Mouse (Mus musculus): ENCODE data around the gene Gm49395. TPM values are rescaled to one million over a fixed set of nuclear protein-coding genes. Genes with fewer than 3 reads are reported as not detected.

Gene Gm49395
- polyA plus RNA-seq, 1 experiment = 1.1 TPM

GRCm38 (mm10) chr13:115107436-115107835 is 5.7 kb upstream of the Gm49395 start:
- no peak overlapping the region for H3K4me3 ChIP-seq (replicated peaks)
- H3K36me3 ChIP-seq (ENCODE audit: control insufficient read depth) = no peaks in the 10 kb centered on the region
- no peaks in the 10 kb centered on the region for H3K4me1 ChIP-seq (ENCODE audit: control insufficient read depth)
- no peak for TF ChIP-seq TAL1 (IDR thresholded peaks at IDR 0.05; ENCODE audit: low read length)
- TF ChIP-seq GATA1 (IDR thresholded peaks at IDR 0.05; ENCODE audit: low read length) = no peak
- peaks cover 10% of the 10 kb centered on the region for H3K27me3 ChIP-seq (ENCODE audit: control insufficient read depth)
- no peaks in the 10 kb centered on the region for H3K9me3 ChIP-seq (ENCODE audit: control insufficient read depth, low read length)

- Histone ChIP-seq H3K36me3 (ENCODE audit: control insufficient read depth) (no peaks in the 10 kb centered on the region), H3K4me1 (ENCODE audit: control insufficient read depth) (peaks cover 8% of the 10 kb centered on the region), H3K9me3 (ENCODE audit: control insufficient read depth, low read length) (no peaks in the 10 kb centered on the region; the same call in 1 of the 2 replicates), H3K4me3 (replicated peaks) (no peak overlapping the region), H3K27me3 (ENCODE audit: control insufficient read depth) (peaks cover 23% of the 10 kb centered on the region)
- TF ChIP-seq TAL1 (IDR thresholded peaks at IDR 0.05; ENCODE audit: low read length) = no peak
- TF ChIP-seq GATA1 (IDR thresholded peaks at IDR 0.05; ENCODE audit: low read length) = no peak
Observed at GRCm38 (mm10) chr13:115106183-115106582, 4.5 kb upstream of the Gm49395 start.

- H3K27me3 ChIP-seq (ENCODE audit: control insufficient read depth) = peaks cover 54% of the 10 kb centered on the region
- peaks cover 8% of the 10 kb centered on the region for H3K4me1 ChIP-seq (ENCODE audit: control insufficient read depth)
- no peak overlapping the region for H3K4me3 ChIP-seq (replicated peaks)
- no peaks in the 10 kb centered on the region for H3K36me3 ChIP-seq (ENCODE audit: control insufficient read depth)
- no peaks in the 10 kb centered on the region; the same call in 1 of the 2 replicates for H3K9me3 ChIP-seq (ENCODE audit: control insufficient read depth, low read length)
- TF ChIP-seq TAL1 (IDR thresholded peaks at IDR 0.05; ENCODE audit: low read length) (no peak), GATA1 (IDR thresholded peaks at IDR 0.05; ENCODE audit: low read length) (no peak)
Observed at GRCm38 (mm10) chr13:115102754-115103153, 1.0 kb upstream of the Gm49395 start.

GRCm38 (mm10) chr13:115100381-115101177 is 1.1 kb downstream of the Gm49395 start:
- Histone ChIP-seq H3K36me3 (ENCODE audit: control insufficient read depth) (no peaks in the 10 kb centered on the region), H3K9me3 (ENCODE audit: control insufficient read depth, low read length) (no peaks in the 10 kb centered on the region; the same call in 1 of the 2 replicates), H3K27me3 (ENCODE audit: control insufficient read depth) (peaks cover 64% of the 10 kb centered on the region), H3K4me3 (replicated peaks) (peak overlapping the region; percentile 42), H3K4me1 (ENCODE audit: control insufficient read depth) (peaks cover 10% of the 10 kb centered on the region)
- TF ChIP-seq GATA1 (IDR thresholded peaks at IDR 0.05; ENCODE audit: low read length) (no peak), TAL1 (IDR thresholded peaks at IDR 0.05; ENCODE audit: low read length) (no peak)

GRCm38 (mm10) chr13:115099381-115099780 is 2.3 kb downstream of the Gm49395 start:
- no peaks in the 10 kb centered on the region for H3K36me3 ChIP-seq (ENCODE audit: control insufficient read depth)
- H3K4me1 ChIP-seq (ENCODE audit: control insufficient read depth) = peaks cover 10% of the 10 kb centered on the region
- no peaks in the 10 kb centered on the region; the same call in 1 of the 2 replicates for H3K9me3 ChIP-seq (ENCODE audit: control insufficient read depth, low read length)
- H3K27me3 ChIP-seq (ENCODE audit: control insufficient read depth) = peaks cover 64% of the 10 kb centered on the region
- TF ChIP-seq TAL1 (IDR thresholded peaks at IDR 0.05; ENCODE audit: low read length) (no peak), GATA1 (IDR thresholded peaks at IDR 0.05; ENCODE audit: low read length) (no peak)
- no peak overlapping the region for H3K4me3 ChIP-seq (replicated peaks)

GRCm38 (mm10) chr13:115098227-115098626 is 3.5 kb downstream of the Gm49395 start:
- TF ChIP-seq TAL1 (IDR thresholded peaks at IDR 0.05; ENCODE audit: low read length) (no peak), GATA1 (IDR thresholded peaks at IDR 0.05; ENCODE audit: low read length) (no peak)
- Histone ChIP-seq H3K36me3 (ENCODE audit: control insufficient read depth) (no peaks in the 10 kb centered on the region), H3K9me3 (ENCODE audit: control insufficient read depth, low read length) (no peaks in the 10 kb centered on the region; the same call in 1 of the 2 replicates)

GRCm38 (mm10) chr13:115096965-115097364 is 4.8 kb downstream of the Gm49395 start:
- peaks cover 49% of the 10 kb centered on the region for H3K27me3 ChIP-seq (ENCODE audit: control insufficient read depth)
- peaks cover 15% of the 10 kb centered on the region for H3K4me1 ChIP-seq (ENCODE audit: control insufficient read depth)
- no peaks in the 10 kb centered on the region for H3K36me3 ChIP-seq (ENCODE audit: control insufficient read depth)
- TF ChIP-seq TAL1 (IDR thresholded peaks at IDR 0.05; ENCODE audit: low read length) (no peak), GATA1 (IDR thresholded peaks at IDR 0.05; ENCODE audit: low read length) (no peak)
- no peaks in the 10 kb centered on the region; the same call in 1 of the 2 replicates for H3K9me3 ChIP-seq (ENCODE audit: control insufficient read depth, low read length)
- H3K4me3 ChIP-seq (replicated peaks) = no peak overlapping the region

More at GRCm38 (mm10) chr13:115098227-115098626, 3.5 kb downstream of the Gm49395 start:
- peaks cover 59% of the 10 kb centered on the region for H3K27me3 ChIP-seq (ENCODE audit: control insufficient read depth)
- peaks cover 10% of the 10 kb centered on the region for H3K4me1 ChIP-seq (ENCODE audit: control insufficient read depth)
- no peak overlapping the region for H3K4me3 ChIP-seq (replicated peaks)

- Histone ChIP-seq H3K4me3 (replicated peaks) (no peak overlapping the region), H3K27me3 (ENCODE audit: control insufficient read depth) (peaks cover 42% of the 10 kb centered on the region), H3K4me1 (ENCODE audit: control insufficient read depth) (peaks cover 15% of the 10 kb centered on the region), H3K9me3 (ENCODE audit: control insufficient read depth, low read length) (no peaks in the 10 kb centered on the region; the same call in 1 of the 2 replicates), H3K36me3 (ENCODE audit: control insufficient read depth) (no peaks in the 10 kb centered on the region)
- no peak for TF ChIP-seq TAL1 (IDR thresholded peaks at IDR 0.05; ENCODE audit: low read length)
- TF ChIP-seq GATA1 (IDR thresholded peaks at IDR 0.05; ENCODE audit: low read length) = no peak
Observed at GRCm38 (mm10) chr13:115096216-115096615, 5.5 kb downstream of the Gm49395 start.

- Histone ChIP-seq H3K36me3 (ENCODE audit: control insufficient read depth) (no peaks in the 10 kb centered on the region), H3K9me3 (ENCODE audit: control insufficient read depth, low read length) (no peaks in the 10 kb centered on the region), H3K27me3 (ENCODE audit: control insufficient read depth) (peaks cover 33% of the 10 kb centered on the region), H3K4me1 (ENCODE audit: control insufficient read depth) (peaks cover 23% of the 10 kb centered on the region), H3K4me3 (replicated peaks) (no peak overlapping the region)
- TF ChIP-seq GATA1 (IDR thresholded peaks at IDR 0.05; ENCODE audit: low read length) = no peak
- TF ChIP-seq TAL1 (IDR thresholded peaks at IDR 0.05; ENCODE audit: low read length) = no peak
Observed at GRCm38 (mm10) chr13:115095392-115095791, 6.3 kb downstream of the Gm49395 start.
